Comparison of ENCODE assay signal across 8 mouse cellular contexts in genomic region chr10:13005043-13005442, GRCm38 (mm10). TPM values are rescaled to one million over a fixed set of nuclear protein-coding genes. Genes with fewer than 3 reads are reported as not detected.
DNase-seq lines count a peak whose midpoint lies in the region; ATAC-seq and TF ChIP-seq lines count a peak whose summit lies in the region.

Sf3b5 (plus strand) TSS chr10:13005343.

- no peaks in the 10 kb centered on the region for H3K36me3 ChIP-seq in kidney, embryonic 16.5 days (ENCODE audit: insufficient read depth, low read length)
- H3K36me3 ChIP-seq in hindbrain, embryonic 15.5 days = no peaks in the 10 kb centered on the region
- no peaks in the 10 kb centered on the region for H3K36me3 ChIP-seq in midbrain, embryonic 15.5 days (replicated peaks)

- 91% methylated on average over 3 of the region's 3 CpGs for WGBS in kidney, embryonic 16.5 days
- WGBS in hindbrain, embryonic 15.5 days = 90% methylated on average over 3 of the region's 3 CpGs
- WGBS in midbrain, embryonic 15.5 days = 88% methylated on average over 3 of the region's 3 CpGs

- no peaks in the 10 kb centered on the region for H3K9me3 ChIP-seq in kidney, embryonic 16.5 days (ENCODE audit: low read length)
- H3K9me3 ChIP-seq in hindbrain, embryonic 15.5 days = no peaks in the 10 kb centered on the region
- no peaks in the 10 kb centered on the region for H3K9me3 ChIP-seq in midbrain, embryonic 15.5 days

- H3K4me3 ChIP-seq in kidney, embryonic 16.5 days (ENCODE audit: low read length) = no peak within 1 kb of the TSS
- no peak within 1 kb of the TSS for H3K4me3 ChIP-seq in hindbrain, embryonic 15.5 days
- no peak within 1 kb of the TSS for H3K4me3 ChIP-seq in midbrain, embryonic 15.5 days
- no peak within 1 kb of the TSS for H3K4me3 ChIP-seq in layer of hippocampus, adult 2 months

- no peak for DNase-seq in kidney, adult 9 months
- no peak for DNase-seq in adrenal gland, postnatal 4 days (ENCODE audit: low spot score in 2 of 2)
- no peak for DNase-seq in left cerebral cortex, adult 9 months (ENCODE audit: low spot score in 2 of 2)
- no peak for DNase-seq in layer of hippocampus, adult 2 months (ENCODE audit: low spot score in 2 of 2)
- DNase-seq in layer of hippocampus, postnatal 25 days (ENCODE audit: extremely low spot score in 1 of 2, low spot score in 1 of 2) = no peak

- no peaks in the 10 kb centered on the region for H3K27me3 ChIP-seq in kidney, embryonic 16.5 days (ENCODE audit: insufficient read depth, low read length)
- H3K27me3 ChIP-seq in hindbrain, embryonic 15.5 days = no peaks in the 10 kb centered on the region
- H3K27me3 ChIP-seq in midbrain, embryonic 15.5 days (replicated peaks) = no peaks in the 10 kb centered on the region

- H3K27ac ChIP-seq in kidney, embryonic 16.5 days (ENCODE audit: low read length) = no peak within 1 kb of the TSS
- H3K27ac ChIP-seq in hindbrain, embryonic 15.5 days (replicated peaks) = no peak within 1 kb of the TSS
- no peak within 1 kb of the TSS for H3K27ac ChIP-seq in midbrain, embryonic 15.5 days
- no peak within 1 kb of the TSS for H3K27ac ChIP-seq in layer of hippocampus, adult 2 months

- ATAC-seq in kidney, embryonic 16.5 days (ENCODE audit: low FRiP score, low TSS enrichment) = no peak
- ATAC-seq in hindbrain, embryonic 15.5 days (ENCODE audit: low FRiP score, low read depth) = no peak
- no peak for ATAC-seq in midbrain, embryonic 15.5 days (replicated peaks)

- TF ChIP-seq CTCF in layer of hippocampus, adult 2 months (conservative IDR thresholded peaks at IDR 0.05) = no peak

- H3K9ac ChIP-seq in kidney, embryonic 16.5 days (replicated peaks; ENCODE audit: low read length) = no peak within 1 kb of the TSS
- no peak within 1 kb of the TSS for H3K9ac ChIP-seq in hindbrain, embryonic 15.5 days
- no peak within 1 kb of the TSS for H3K9ac ChIP-seq in midbrain, embryonic 15.5 days

- no peak within 1 kb of the TSS for H3K4me2 ChIP-seq in kidney, embryonic 16.5 days (replicated peaks; ENCODE audit: low read depth, low read length)
- no peak within 1 kb of the TSS for H3K4me2 ChIP-seq in hindbrain, embryonic 15.5 days
- no peak within 1 kb of the TSS for H3K4me2 ChIP-seq in midbrain, embryonic 15.5 days

- H3K4me1 ChIP-seq in kidney, embryonic 16.5 days (ENCODE audit: insufficient read depth, low read length) = peaks cover 10% of the 10 kb centered on the region
- H3K4me1 ChIP-seq in hindbrain, embryonic 15.5 days (replicated peaks) = peaks cover 15% of the 10 kb centered on the region
- H3K4me1 ChIP-seq in midbrain, embryonic 15.5 days = peaks cover 12% of the 10 kb centered on the region

RNA-seq across cellular contexts. Expression of gene Sf3b5, which starts in this region (rescaled TPM):
- polyA plus RNA-seq in kidney, embryonic 16.5 days (2015; fragmentation: Nextera tagmentation; extraction: Ambion mirVana) = 35.1 and 38.0 TPM in 2 replicates
- total RNA-seq in adrenal gland, postnatal 4 days (2021) = 10 to 100 TPM; 13.1 TPM
- polyA plus RNA-seq in hindbrain, embryonic 15.5 days (2015; fragmentation: Nextera tagmentation; extraction: Ambion mirVana) = 23.6 and 24.3 TPM in 2 replicates
- 21.6 and 21.9 TPM in 2 replicates for polyA plus RNA-seq in midbrain, embryonic 15.5 days (2015; fragmentation: Nextera tagmentation; extraction: Ambion mirVana)
- total RNA-seq in layer of hippocampus, adult 2 months (2021) = 1 to 10 TPM; 9.4 to 9.7 TPM
- 1 to 10 TPM; 9.3 to 9.8 TPM for total RNA-seq in layer of hippocampus, postnatal 25 days (2021)
